Mouse (Mus musculus): ENCODE data around the gene Esp16.
"Not testable (repeated sequence)": the region's sequence is repeated elsewhere in the genome, so short reads cannot be mapped to it uniquely, and the experiment has no call there.

Esp16 gene

DNA sequence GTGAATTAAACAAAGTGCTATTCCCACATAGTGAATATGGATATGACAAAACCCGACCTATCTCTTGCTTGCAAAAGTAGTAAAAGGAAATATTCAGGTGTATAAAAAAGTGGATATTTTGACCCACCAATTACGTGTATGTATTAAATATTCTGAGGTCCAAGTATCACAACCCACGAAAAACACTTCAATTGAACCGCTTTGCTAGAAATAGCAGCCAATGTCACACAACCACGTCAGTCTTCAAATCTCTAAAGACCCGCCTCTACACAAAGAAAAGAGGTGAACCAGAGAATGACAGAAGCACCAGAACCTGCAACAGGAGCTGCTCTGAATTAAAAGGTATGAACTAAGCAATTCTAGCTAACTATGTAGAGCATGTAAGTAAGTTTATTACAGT is at the start of gene Esp16:
TSS of gene Esp16 (plus strand) at position 301 of the 400 bp plus-strand sequence.
- DNase-seq (ENCODE audit: low read depth) = not testable (repeated sequence)

DNA sequence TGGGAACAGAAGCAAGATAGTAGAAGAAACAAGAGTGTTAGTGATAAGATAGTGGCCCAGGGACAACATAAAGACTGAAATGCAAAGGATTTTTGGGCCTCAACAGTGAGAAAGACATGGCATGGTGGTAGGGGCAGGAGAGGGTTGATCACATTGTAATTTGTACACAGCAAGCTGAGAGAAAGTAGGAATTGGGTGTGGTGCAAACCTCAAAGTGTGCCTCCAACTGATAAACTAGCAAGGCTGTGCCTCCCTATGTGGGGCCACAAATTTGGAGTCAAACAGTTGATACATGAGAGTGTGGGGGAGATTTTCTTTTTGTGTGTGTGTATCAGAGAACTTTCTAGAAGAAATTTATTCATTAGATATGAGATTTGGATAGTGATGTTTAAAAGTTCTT is 37.9 kb upstream of the Esp16 start:
- DNase-seq (ENCODE audit: low read depth) = not testable (repeated sequence)
